Mouse (Mus musculus) liver, embryonic 14.5 days (tissue): ENCODE measurements at regions not wholly inside any gene's neighbourhood (a gene's known extent, or its start where the extent isn't known, plus 50 kb on each side); places are given as distances from the start of the nearest gene placed in this dataset.

Source experiments
- CTCF ChIP-seq: IDR thresholded peaks from 2 replicates; pipeline ENCODE4 v1.5.1; 2016; ENCODE audit warnings: antibody characterized with exemption, low read depth, control low read depth
- EP300 ChIP-seq: IDR thresholded peaks from 2 replicates; pipeline ENCODE4 v1.6.1; 2016; ENCODE audit warnings: antibody characterized with exemption, low read depth

- TF ChIP-seq CTCF (no peak), EP300 (no peak)
Measured at GRCm38 (mm10) chrX:12288562-12289117, 128.5 kb upstream of the Bcor start.
